Mouse (Mus musculus) MEL (cell line): ENCODE measurements around the gene Rbp2.

Experiments used
- CTCF ChIP-seq, 3 experiments: IDR thresholded peaks in 2 of 3; conservative IDR thresholded peaks in 1 of 3; 2 replicates each; pipeline ENCODE4 v1.5.1; 2011 to 2012; ENCODE audit warnings: low read length in 3 of 3, low read depth in 2 of 3, mild to moderate bottlenecking in 2 of 3, improper control_type of control experiment in 1 of 3, inconsistent platforms in 1 of 3, mixed read lengths in 1 of 3, moderate library complexity in 1 of 3; ENCODE audit not compliant: control insufficient read depth in 1 of 3, insufficient read depth in 1 of 3, poor library complexity in 1 of 3, severe bottlenecking in 1 of 3
- EP300 ChIP-seq, 2 experiments: IDR thresholded peaks; 2 replicates each; pipeline ENCODE4 v1.6.1; 2011; ENCODE audit warnings: improper control_type of control experiment in 2 of 2, low read length in 2 of 2, low read depth in 1 of 2, mild to moderate bottlenecking in 1 of 2
- GATA1 ChIP-seq: IDR thresholded peaks from 2 replicates; pipeline ENCODE4 v1.6.1; 2011; ENCODE audit warnings: low read depth, low read length, improper control_type of control experiment
- JUND ChIP-seq: IDR thresholded peaks from 2 replicates; pipeline ENCODE4 v1.6.1; 2011; ENCODE audit warnings: low read depth, mild to moderate bottlenecking, improper control_type of control experiment, low read length
- MAX ChIP-seq: IDR thresholded peaks from 2 replicates; pipeline ENCODE4 v1.6.1; 2011; ENCODE audit warnings: low read length, improper control_type of control experiment
- MAZ ChIP-seq: IDR thresholded peaks from 2 replicates; pipeline ENCODE4 v1.6.1; 2012; ENCODE audit warnings: low read depth, mild to moderate bottlenecking, inconsistent platforms, low read length, improper control_type of control experiment
- POLR2A ChIP-seq, 2 experiments: IDR thresholded peaks; 2 replicates each; pipeline ENCODE4 v1.6.1; 2011 to 2012; ENCODE audit warnings: low read length in 2 of 2, mild to moderate bottlenecking in 2 of 2, control low read depth in 1 of 2, improper control_type of control experiment in 1 of 2, low read depth in 1 of 2, moderate library complexity in 1 of 2; ENCODE audit not compliant: control insufficient read depth in 1 of 2, insufficient read depth in 1 of 2, poor library complexity in 1 of 2
- SIN3A ChIP-seq: IDR thresholded peaks from 2 replicates; pipeline ENCODE4 v1.6.1; 2012; ENCODE audit warnings: low read length, improper control_type of control experiment, inconsistent platforms
- TAL1 ChIP-seq: IDR thresholded peaks from 2 replicates; pipeline ENCODE4 v1.6.1; 2012; ENCODE audit warnings: mild to moderate bottlenecking, inconsistent platforms, low read length, moderate library complexity, mixed read lengths
- TBP ChIP-seq: IDR thresholded peaks from 2 replicates; pipeline ENCODE4 v1.8.0; 2011; ENCODE audit warnings: low read depth, low read length, improper control_type of control experiment
- USF1 ChIP-seq: IDR thresholded peaks from 2 replicates; pipeline ENCODE4 v1.6.1; 2014; ENCODE audit warnings: low read depth, mild to moderate bottlenecking, inconsistent platforms, low read length, improper control_type of control experiment, moderate library complexity
- USF2 ChIP-seq, 2 experiments: IDR thresholded peaks; 2 replicates each; pipeline ENCODE4 v1.6.1; 2011 to 2012; ENCODE audit warnings: improper control_type of control experiment in 2 of 2, low read length in 2 of 2, borderline replicate concordance in 1 of 2, inconsistent platforms in 1 of 2, low read depth in 1 of 2, mild to moderate bottlenecking in 1 of 2; ENCODE audit not compliant: insufficient read depth in 1 of 2
- ZKSCAN1 ChIP-seq: IDR thresholded peaks from 2 replicates; pipeline ENCODE4 v1.6.1; 2012; ENCODE audit warnings: low read depth, mild to moderate bottlenecking, inconsistent platforms, low read length, improper control_type of control experiment, moderate library complexity

DNA sequence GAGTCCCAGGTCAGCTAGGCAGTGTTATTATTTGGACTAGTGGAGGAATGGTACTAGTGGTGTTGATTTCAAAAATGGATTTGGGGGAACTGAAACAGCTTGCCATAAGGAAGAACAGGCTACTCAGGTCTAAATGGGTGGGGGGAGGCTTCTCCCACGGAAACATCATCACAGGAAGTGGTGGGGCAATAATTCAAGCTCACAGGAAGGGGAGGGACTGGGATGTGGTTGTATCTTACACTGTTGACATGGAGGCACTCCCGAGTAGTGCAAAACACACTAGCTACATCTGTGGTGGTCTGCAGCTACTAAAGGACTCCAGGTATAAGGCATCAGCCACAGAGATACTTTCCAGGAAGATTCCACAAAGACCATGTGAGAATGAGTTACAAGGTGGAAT is 38.0 kb downstream of the Rbp2 start:
- TF ChIP-seq POLR2A (IDR thresholded peaks at IDR 0.05; ENCODE audit: control insufficient read depth in 1 of 2, insufficient read depth in 1 of 2, low read depth in 1 of 2, low read length in 2 of 2, poor library complexity in 1 of 2) = no peak
- TF ChIP-seq EP300 (IDR thresholded peaks at IDR 0.05; ENCODE audit: low read depth in 1 of 2, low read length in 2 of 2) = no peak
- TF ChIP-seq TAL1 = no peak
- TF ChIP-seq USF2 (IDR thresholded peaks at IDR 0.05; ENCODE audit: borderline replicate concordance in 1 of 2, insufficient read depth in 1 of 2, low read depth in 1 of 2, low read length in 2 of 2) = no peak
- TF ChIP-seq JUND = no peak
- no peak for TF ChIP-seq SIN3A
- TF ChIP-seq TBP = no peak
- no peak for TF ChIP-seq CTCF (IDR thresholded peaks at IDR 0.05 in 2 of 3, conservative IDR thresholded peaks at IDR 0.05 in 1 of 3; ENCODE audit: control insufficient read depth in 1 of 3, insufficient read depth in 1 of 3, low read depth in 2 of 3, low read length in 3 of 3, poor library complexity in 1 of 3, severe bottlenecking in 1 of 3)
- TF ChIP-seq GATA1 = no peak
- no peak for TF ChIP-seq ZKSCAN1
- TF ChIP-seq MAX = no peak
- TF ChIP-seq USF1 = no peak
- no peak for TF ChIP-seq MAZ
